Mouse (Mus musculus) cerebellum, postnatal 25 days (tissue): ENCODE results near the gene Fitm1.
A peak's percentile ranks its signal among the peaks of the same experiment; 100 is the strongest.

Experiments used
- DNase-seq, 2 experiments: peaks; one replicate each; pipeline ENCODE4 v3.0.0; 2021; ENCODE audit warnings: mixed read lengths in 2 of 2

The Fitm1 gene

GRCm38 (mm10) chr14:55598521-55599390 is 23.3 kb downstream of the Fitm1 start:
- DNase-seq, result no peak

- no peak for DNase-seq
These were observed 27.8 kb downstream of the Fitm1 start, which contains the start of gene Irf9 for GRCm38 (mm10) chr14:55603271-55603632. Irf9 (plus strand) TSS chr14:55603571.

DNA sequence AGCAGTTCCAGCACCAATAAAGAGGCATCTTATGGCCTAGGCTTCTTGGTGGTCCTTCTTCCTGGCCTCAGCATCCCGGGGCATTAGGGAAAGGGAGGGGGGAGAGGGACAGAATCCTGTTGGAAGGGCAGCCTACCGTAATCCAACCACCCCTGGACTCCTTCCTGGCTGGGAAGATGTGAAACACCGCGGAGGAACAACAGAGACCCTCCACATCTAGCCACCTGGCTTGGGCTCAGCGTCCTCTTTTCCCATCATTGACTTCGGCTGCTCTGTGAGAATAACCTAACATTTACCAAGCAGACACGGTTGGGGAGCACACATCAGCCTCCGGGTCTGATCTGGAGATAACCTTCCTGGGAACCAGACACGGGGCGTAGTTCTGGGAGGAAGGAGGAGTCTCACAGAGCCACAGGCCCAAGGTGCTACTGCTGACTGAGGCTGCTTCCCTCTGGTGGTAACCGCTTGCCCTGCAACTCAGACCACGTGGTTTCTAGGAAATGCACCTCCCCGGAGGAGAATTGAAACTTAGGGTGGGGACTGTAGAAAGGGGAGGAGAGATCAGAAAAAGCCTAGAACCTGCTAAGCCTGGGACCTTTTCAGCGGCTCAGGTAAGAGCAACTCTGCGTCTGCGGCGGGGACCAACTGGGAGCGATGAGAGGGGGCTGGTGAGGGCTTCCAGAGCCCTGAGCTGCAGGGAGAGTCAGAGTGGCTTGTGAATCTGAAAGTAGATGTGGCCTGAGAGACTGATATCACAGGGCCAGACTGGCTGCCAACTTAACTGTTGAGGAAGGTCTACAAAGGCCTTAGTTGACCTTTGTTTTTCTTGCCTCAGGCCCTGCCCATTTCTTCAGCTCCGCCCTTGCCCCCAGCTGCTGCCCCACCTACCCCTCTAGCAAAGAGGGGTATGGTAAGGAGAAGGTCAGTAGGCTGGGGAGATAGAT is 28.5 kb downstream of the Fitm1 start:
- peak; percentile 86 to 91 for DNase-seq

DNA sequence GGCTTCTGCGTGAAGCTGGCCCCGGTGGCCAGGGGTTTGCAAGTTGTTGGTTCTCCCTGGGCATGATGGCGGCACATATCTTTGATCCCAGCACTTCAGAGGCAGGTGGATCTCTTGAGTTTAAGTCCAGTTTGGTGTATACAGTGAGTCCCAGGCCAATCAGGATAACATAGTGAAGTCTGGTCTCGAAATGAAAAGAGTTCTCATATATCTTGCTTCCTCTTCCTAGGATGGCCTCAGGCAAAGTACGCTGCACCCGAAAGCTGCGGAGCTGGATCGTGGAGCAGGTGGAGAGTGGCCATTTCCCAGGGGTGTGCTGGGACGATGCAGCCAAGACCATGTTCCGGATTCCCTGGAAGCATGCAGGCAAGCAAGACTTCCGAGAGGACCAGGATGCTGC is 29.4 kb downstream of the Fitm1 start:
- no peak for DNase-seq

GRCm38 (mm10) chr14:55605743-55606459 is 30.5 kb downstream of the Fitm1 start:
- DNase-seq, result no peak

GRCm38 (mm10) chr14:55608339-55608738 is 32.9 kb downstream of the Fitm1 start:
- no peak for DNase-seq

GRCm38 (mm10) chr14:55613346-55613745 is 37.9 kb downstream of the Fitm1 start:
- DNase-seq, result no peak

GRCm38 (mm10) chr14:55614565-55615178 is 39.3 kb downstream of the Fitm1 start:
- DNase-seq, result no peak

GRCm38 (mm10) chr14:55615876-55616275 is 40.5 kb downstream of the Fitm1 start:
- no peak for DNase-seq

DNA sequence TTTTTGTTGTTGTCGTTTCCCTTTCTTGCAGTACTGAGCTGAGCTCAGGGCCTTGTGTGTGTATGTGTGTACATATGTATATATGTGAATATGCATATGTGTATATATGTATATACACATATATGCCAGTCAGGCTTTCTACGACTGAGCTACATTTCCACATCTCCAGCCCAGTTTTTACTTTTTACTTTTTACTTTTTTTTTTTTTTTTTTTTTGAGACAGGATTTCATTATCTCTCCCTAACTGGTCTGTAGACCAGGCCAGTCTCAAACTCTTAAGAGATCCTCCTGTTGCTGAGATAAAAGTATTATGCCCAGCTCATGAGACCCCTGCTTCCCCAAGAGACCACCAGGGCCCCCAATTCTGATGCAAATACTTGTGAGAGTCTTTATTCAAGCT is 41.4 kb downstream of the Fitm1 start:
- DNase-seq, result no peak

GRCm38 (mm10) chr14:55617822-55618221 is 42.4 kb downstream of the Fitm1 start, which contains the start of gene Rec8:
Rec8 (plus strand) TSS chr14:55618037.
- peak; percentile 67 to 77 for DNase-seq

DNA sequence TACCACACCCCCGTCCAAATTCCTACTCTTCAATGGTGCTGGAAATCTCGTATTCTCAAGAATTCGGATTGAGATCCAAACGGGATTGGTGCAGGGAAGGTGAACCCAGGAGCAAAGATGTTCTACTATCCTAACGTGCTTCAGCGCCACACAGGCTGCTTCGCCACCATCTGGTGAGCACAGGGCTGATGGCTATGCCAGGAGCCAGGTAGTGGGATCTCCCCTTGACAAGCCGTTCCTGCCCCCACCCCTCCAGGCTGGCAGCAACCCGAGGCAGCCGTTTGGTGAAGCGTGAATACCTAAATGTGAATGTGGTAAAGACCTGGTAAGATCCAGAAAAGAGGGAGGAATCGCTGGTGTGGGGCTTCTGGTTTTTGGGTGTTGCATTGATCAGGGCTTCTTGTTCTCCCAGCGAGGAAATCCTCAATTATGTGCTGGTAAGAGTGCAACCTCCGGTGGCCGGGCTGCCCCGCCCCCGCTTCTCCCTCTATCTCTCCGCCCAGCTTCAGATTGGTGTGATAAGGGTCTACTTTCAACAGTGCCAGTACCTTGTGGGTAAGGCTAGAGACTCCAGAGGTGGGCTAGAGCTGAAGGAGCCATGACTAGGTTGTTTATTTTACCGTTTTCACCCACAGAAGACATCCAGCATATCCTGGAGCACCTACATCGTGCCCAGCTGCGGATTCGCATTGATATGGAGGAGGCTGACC is 43.2 kb downstream of the Fitm1 start:
- DNase-seq, result peak; percentile 55 to 65
